Mouse (Mus musculus): Measurements from ENCODE around the gene Cd69. TPM values are rescaled to one million over a fixed set of nuclear protein-coding genes. Genes with fewer than 3 reads are reported as not detected.

Cd69 gene
- polyA plus RNA-seq, 1 experiment from 2014 or later, result 0.61 TPM

DNA sequence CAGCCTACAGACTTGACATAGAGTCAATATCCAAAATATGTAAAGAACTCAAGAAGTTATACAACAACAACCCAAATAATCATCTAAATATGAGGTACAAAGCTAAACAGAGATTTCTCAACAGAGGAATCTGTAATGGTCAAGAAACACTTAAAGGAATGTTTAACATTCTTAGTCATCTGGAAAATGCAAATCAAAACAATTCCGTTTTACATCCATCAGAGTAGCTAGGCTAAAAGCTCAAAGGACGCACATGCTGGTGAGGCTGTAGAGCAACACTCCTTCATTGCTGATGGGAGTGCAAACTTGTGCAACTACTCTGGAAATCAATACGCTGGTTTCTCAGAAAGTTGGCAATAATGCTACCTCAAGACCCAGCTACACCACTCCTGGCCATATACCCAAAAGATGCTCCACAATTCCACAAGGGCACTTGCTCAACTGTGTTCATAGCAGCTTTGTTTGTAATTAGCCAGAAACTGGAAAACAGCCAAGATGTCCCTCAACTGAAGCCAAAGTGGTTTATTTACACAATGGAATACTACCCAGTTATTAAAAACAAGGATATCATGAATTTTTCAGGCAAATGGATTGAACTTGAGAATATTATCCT is 52.9 kb downstream of the Cd69 start:
- 82% methylated on average over 3 of the region's 3 CpGs for WGBS (ENCODE audit: insufficient replicate concordance)
- Histone ChIP-seq H3K4me2 (ENCODE audit: low read depth, low read length) (no peak overlapping the region), H3K4me1 (ENCODE audit: control insufficient read depth, low read depth, low read length) (peaks cover 12% of the 10 kb centered on the region), H3K9me3 (replicated peaks; ENCODE audit: control insufficient read depth, low read length) (no peaks in the 10 kb centered on the region), H3K27ac (ENCODE audit: low read length) (no peak overlapping the region), H3K4me3 (ENCODE audit: low read depth, low read length) (no peak overlapping the region), H3K27me3 (ENCODE audit: control insufficient read depth, insufficient read depth, low read depth, low read length) (no peaks in the 10 kb centered on the region), H3K36me3 (ENCODE audit: control insufficient read depth, insufficient read depth) (no peaks in the 10 kb centered on the region), H3K9ac (ENCODE audit: low read depth, low read length) (no peak overlapping the region)
- no peak for ATAC-seq (ENCODE audit: low read depth)

DNA sequence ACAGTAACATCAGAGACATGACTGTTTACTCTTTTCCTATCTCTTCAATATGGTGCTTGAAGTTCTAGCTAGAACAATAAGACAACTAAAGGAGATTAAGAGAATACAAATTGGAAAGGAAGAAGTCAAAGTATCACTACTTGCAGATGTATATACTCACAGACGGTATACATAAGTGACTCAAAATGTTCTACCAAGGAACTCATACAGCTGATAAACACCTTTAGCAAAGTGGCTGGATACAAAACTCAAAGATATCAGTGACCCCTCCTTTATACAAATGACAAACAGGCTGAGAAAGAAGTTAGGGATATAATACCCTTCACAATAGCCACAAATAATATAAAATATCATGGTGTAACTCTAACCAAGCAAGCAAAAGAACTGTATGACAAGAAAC is 54.2 kb downstream of the Cd69 start:
- Histone ChIP-seq H3K27ac (ENCODE audit: low read length) (no peak overlapping the region), H3K4me3 (ENCODE audit: low read depth, low read length) (no peak overlapping the region), H3K36me3 (ENCODE audit: control insufficient read depth, insufficient read depth) (no peaks in the 10 kb centered on the region), H3K4me2 (ENCODE audit: low read depth, low read length) (no peak overlapping the region), H3K9ac (ENCODE audit: low read depth, low read length) (no peak overlapping the region), H3K9me3 (replicated peaks; ENCODE audit: control insufficient read depth, low read length) (no peaks in the 10 kb centered on the region), H3K27me3 (ENCODE audit: control insufficient read depth, insufficient read depth, low read depth, low read length) (no peaks in the 10 kb centered on the region), H3K4me1 (ENCODE audit: control insufficient read depth, low read depth, low read length) (peaks cover 16% of the 10 kb centered on the region)
- no peak for ATAC-seq (ENCODE audit: low read depth)
- 23% methylated on average over 1 of the region's 1 CpGs for WGBS (ENCODE audit: insufficient replicate concordance)

DNA sequence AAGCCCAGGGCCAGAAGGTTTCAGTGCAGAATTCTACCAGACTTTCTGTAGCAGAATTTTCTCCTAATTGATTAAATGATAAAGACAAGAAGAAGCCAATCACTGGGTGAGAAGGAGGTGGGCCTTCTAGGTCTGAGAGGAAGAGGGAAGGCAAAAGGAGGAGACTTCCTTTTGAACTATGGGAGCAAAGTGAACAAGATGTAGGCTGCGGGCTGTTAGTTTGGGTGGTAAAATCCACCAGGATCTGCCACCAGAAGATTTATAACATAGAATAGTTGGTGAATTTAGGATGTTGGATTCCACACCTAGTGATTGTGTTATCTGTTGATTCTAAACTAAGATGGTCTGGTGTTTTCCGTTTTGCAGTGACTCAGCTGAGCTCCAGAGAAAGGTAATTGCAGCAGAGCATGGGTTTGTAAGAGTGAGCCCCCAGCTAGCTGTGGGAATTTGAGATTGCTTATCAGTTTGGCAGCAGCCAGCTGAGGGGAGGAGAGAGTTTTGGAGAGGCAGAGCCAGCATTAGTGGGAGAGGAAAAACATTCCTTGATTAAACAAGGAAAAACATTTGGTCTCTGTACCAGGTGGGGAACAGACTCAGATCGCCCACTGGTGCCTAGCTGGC is 55.2 kb downstream of the Cd69 start:
- 44% methylated on average over 3 of the region's 3 CpGs for WGBS (ENCODE audit: insufficient replicate concordance)
- Histone ChIP-seq H3K4me2 (ENCODE audit: low read depth, low read length) (peak overlapping the region; percentile 7; the same call in 1 of the 2 replicates), H3K4me1 (ENCODE audit: control insufficient read depth, low read depth, low read length) (peaks cover 17% of the 10 kb centered on the region)

DNA sequence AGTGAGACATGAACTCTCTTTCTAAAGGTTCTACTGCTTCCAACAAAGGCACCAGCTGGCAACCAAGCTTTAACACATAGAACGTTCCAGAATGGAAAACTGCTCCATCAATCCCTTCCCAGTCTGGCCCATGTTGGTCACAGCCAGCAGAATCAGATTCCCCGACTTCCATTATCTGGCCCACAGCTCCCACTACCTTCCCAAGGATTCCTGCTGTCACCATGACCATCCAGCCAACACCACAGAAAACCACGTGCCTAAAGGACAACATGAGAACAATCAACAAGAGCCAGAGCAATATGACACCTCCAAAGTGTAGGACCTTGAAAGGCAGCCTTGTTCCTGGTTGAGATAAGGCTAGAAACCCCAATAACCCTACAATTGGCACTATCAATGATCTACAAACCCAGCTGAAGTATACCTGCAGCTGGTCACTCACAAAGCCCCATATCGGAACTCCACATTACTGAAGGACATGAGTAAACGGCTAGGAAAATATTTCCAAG is 57.0 kb downstream of the Cd69 start:
- 71% methylated on average over 5 of the region's 5 CpGs for WGBS (ENCODE audit: insufficient replicate concordance)

More for the DNA sequence above, 55.2 kb downstream of the Cd69 start:
- H3K4me3 ChIP-seq (ENCODE audit: low read depth, low read length), result no peak overlapping the region
- no peaks in the 10 kb centered on the region for H3K36me3 ChIP-seq (ENCODE audit: control insufficient read depth, insufficient read depth)
- peak; percentile 78 for ATAC-seq (ENCODE audit: low read depth)
- H3K9ac ChIP-seq (ENCODE audit: low read depth, low read length), result no peak overlapping the region
- no peaks in the 10 kb centered on the region for H3K9me3 ChIP-seq (replicated peaks; ENCODE audit: control insufficient read depth, low read length)
- H3K27ac ChIP-seq (ENCODE audit: low read length), result peak overlapping the region; percentile 38; the same call in 1 of the 2 replicates
- no peaks in the 10 kb centered on the region for H3K27me3 ChIP-seq (ENCODE audit: control insufficient read depth, insufficient read depth, low read depth, low read length)

More for the DNA sequence above, 57.0 kb downstream of the Cd69 start:
- Histone ChIP-seq H3K27ac (ENCODE audit: low read length) (no peak overlapping the region), H3K4me3 (ENCODE audit: low read depth, low read length) (no peak overlapping the region), H3K27me3 (ENCODE audit: control insufficient read depth, insufficient read depth, low read depth, low read length) (no peaks in the 10 kb centered on the region), H3K4me1 (ENCODE audit: control insufficient read depth, low read depth, low read length) (peaks cover 12% of the 10 kb centered on the region), H3K9ac (ENCODE audit: low read depth, low read length) (no peak overlapping the region), H3K9me3 (replicated peaks; ENCODE audit: control insufficient read depth, low read length) (no peaks in the 10 kb centered on the region), H3K36me3 (ENCODE audit: control insufficient read depth, insufficient read depth) (no peaks in the 10 kb centered on the region), H3K4me2 (ENCODE audit: low read depth, low read length) (no peak overlapping the region)
- no peak for ATAC-seq (ENCODE audit: low read depth)

Other genes starting within 250 kb of the Cd69 start
- 0.45 and 0.50 TPM in 2 replicates for gene Klrb1f, start 229.5 kb downstream of the Cd69 start, polyA plus RNA-seq (2015; fragmentation: Nextera tagmentation; extraction: Ambion mirVana)
- 0.08 TPM in 1 of 2 replicates, not detected in the other for gene Clec2e, start 174.5 kb downstream of the Cd69 start, polyA plus RNA-seq (2015; fragmentation: Nextera tagmentation; extraction: Ambion mirVana)
- gene Clec2d, start 94.8 kb downstream of the Cd69 start, polyA plus RNA-seq (2015; fragmentation: Nextera tagmentation; extraction: Ambion mirVana), result 0.41 and 0.70 TPM in 2 replicates
- not detected in 2 replicates for gene 4922502D21Rik, start 56.4 kb upstream of the Cd69 start, polyA plus RNA-seq (2015; fragmentation: Nextera tagmentation; extraction: Ambion mirVana)
- gene Clec12a, start 67.3 kb upstream of the Cd69 start, polyA plus RNA-seq (2015; fragmentation: Nextera tagmentation; extraction: Ambion mirVana), result 13.1 and 13.7 TPM in 2 replicates
- not detected in 2 replicates for gene Clec12b, start 110.4 kb upstream of the Cd69 start, polyA plus RNA-seq (2015; fragmentation: Nextera tagmentation; extraction: Ambion mirVana)
- 26.1 and 26.7 TPM in 2 replicates for gene Clec1b, start 121.9 kb upstream of the Cd69 start, polyA plus RNA-seq (2015; fragmentation: Nextera tagmentation; extraction: Ambion mirVana)
- 0.30 and 0.33 TPM in 2 replicates for gene Clec9a, start 133.4 kb upstream of the Cd69 start, polyA plus RNA-seq (2015; fragmentation: Nextera tagmentation; extraction: Ambion mirVana)
- 0.21 and 0.36 TPM in 2 replicates for gene Clec1a, start 176.6 kb upstream of the Cd69 start, polyA plus RNA-seq (2015; fragmentation: Nextera tagmentation; extraction: Ambion mirVana)
- 1.2 and 1.3 TPM in 2 replicates for gene Olr1, start 231.7 kb upstream of the Cd69 start, polyA plus RNA-seq (2015; fragmentation: Nextera tagmentation; extraction: Ambion mirVana)
- gene Tmem52b, start 237.1 kb upstream of the Cd69 start, polyA plus RNA-seq (2015; fragmentation: Nextera tagmentation; extraction: Ambion mirVana), result 0.04 TPM in 1 of 2 replicates, not detected in the other